Mouse (Mus musculus): ENCODE results near the gene Vmn1r222. TPM values are rescaled to one million over a fixed set of nuclear protein-coding genes. Genes with fewer than 3 reads are reported as not detected.
"Not testable (repeated sequence)": the region's sequence is repeated elsewhere in the genome, so short reads cannot be mapped to it uniquely, and the experiment has no call there.

The Vmn1r222 gene
- polyA plus RNA-seq (2017; shearing (Covaris generic)) = not detected

- not testable (repeated sequence) for ATAC-seq
Observed at GRCm38 (mm10) chr13:23235847-23236246, at the start of gene Vmn1r222. Gene Vmn1r222 (minus strand): TSS chr13:23235947.

GRCm38 (mm10) chr13:23285191-23285920, 49.6 kb upstream of the Vmn1r222 start:
- no peak for ATAC-seq

GRCm38 (mm10) chr13:23279992-23280391, 44.2 kb upstream of the Vmn1r222 start:
- no peak for ATAC-seq

GRCm38 (mm10) chr13:23279576-23279975, 43.8 kb upstream of the Vmn1r222 start:
- no peak for ATAC-seq

GRCm38 (mm10) chr13:23270321-23271101, 34.8 kb upstream of the Vmn1r222 start:
- no peak for ATAC-seq

GRCm38 (mm10) chr13:23269681-23270080, 33.9 kb upstream of the Vmn1r222 start:
- no peak for ATAC-seq

GRCm38 (mm10) chr13:23269127-23269526, 33.4 kb upstream of the Vmn1r222 start:
- ATAC-seq = not testable (repeated sequence)

GRCm38 (mm10) chr13:23268606-23269005, 32.9 kb upstream of the Vmn1r222 start:
- ATAC-seq = not testable (repeated sequence)

- ATAC-seq = no peak
Observed at GRCm38 (mm10) chr13:23258546-23259048, 22.9 kb upstream of the Vmn1r222 start.

- not testable (repeated sequence) for ATAC-seq
Observed at GRCm38 (mm10) chr13:23246834-23247233, 11.1 kb upstream of the Vmn1r222 start, which contains the start of gene Vmn1r223. Gene Vmn1r223 (plus strand): TSS chr13:23247134.

- ATAC-seq = not testable (repeated sequence)
Observed at GRCm38 (mm10) chr13:23213827-23214226, 21.9 kb downstream of the Vmn1r222 start, which contains the start of gene Vmn1r221. Gene Vmn1r221 (plus strand): TSS chr13:23214127.

GRCm38 (mm10) chr13:23203885-23204284, 31.9 kb downstream of the Vmn1r222 start:
- not testable (repeated sequence) for ATAC-seq

GRCm38 (mm10) chr13:23187875-23188274, 47.9 kb downstream of the Vmn1r222 start, which contains the start of gene Vmn1r220:
Gene Vmn1r220 (minus strand): TSS chr13:23187975.
- no peak for ATAC-seq

Other genes starting within 250 kb of the Vmn1r222 start
- not detected for gene Vmn1r213, start 228.3 kb downstream of the Vmn1r222 start, polyA plus RNA-seq (2017; shearing (Covaris generic))
- gene Vmn1r214, start 205.5 kb downstream of the Vmn1r222 start, polyA plus RNA-seq (2017; shearing (Covaris generic)) = under 1 TPM in 1 of 2 experiments, not detected in 1; 0.11 TPM
- not detected for gene Vmn1r215, start 167.9 kb downstream of the Vmn1r222 start, polyA plus RNA-seq (2017; shearing (Covaris generic))
- gene Vmn1r217, start 117.7 kb downstream of the Vmn1r222 start, polyA plus RNA-seq (2017; shearing (Covaris generic)) = not detected
- gene Vmn1r218, start 102.8 kb downstream of the Vmn1r222 start, polyA plus RNA-seq (2017; shearing (Covaris generic)) = under 1 TPM in 1 of 2 experiments, not detected in 1; 0.04 TPM
- not detected for gene Vmn1r219, start 76.6 kb downstream of the Vmn1r222 start, polyA plus RNA-seq (2017; shearing (Covaris generic))
- not detected for gene Vmn1r220, start 48.0 kb downstream of the Vmn1r222 start, polyA plus RNA-seq (2017; shearing (Covaris generic))
- not detected for gene Vmn1r221, start 21.8 kb downstream of the Vmn1r222 start, polyA plus RNA-seq (2017; shearing (Covaris generic))
- gene Vmn1r223, start 11.2 kb upstream of the Vmn1r222 start, polyA plus RNA-seq (2017; shearing (Covaris generic)) = not detected
- gene Zfp322a, start 133.3 kb upstream of the Vmn1r222 start, polyA plus RNA-seq (2017; shearing (Covaris generic)) = 10 to 100 TPM; 29.6 to 34.2 TPM
- gene Abt1, start 187.9 kb upstream of the Vmn1r222 start, polyA plus RNA-seq (2017; shearing (Covaris generic)) = 10 to 100 TPM; 12.4 to 14.5 TPM
- gene Btn1a1, start 230.0 kb upstream of the Vmn1r222 start, polyA plus RNA-seq (2017; shearing (Covaris generic)) = not detected

All from CD4-positive, CD25-positive, alpha-beta regulatory T cell, adult 4 months (primary cell).